Mouse (Mus musculus) layer of hippocampus, adult 2 months (tissue): ENCODE measurements around the gene Slc1a5. TPM values are rescaled to one million over a fixed set of nuclear protein-coding genes. Genes with fewer than 3 reads are reported as not detected.
A peak's percentile ranks its signal among the peaks of the same experiment; 100 is the strongest.

ENCODE experiments used
- DNase-seq, 2 experiments: peaks; one replicate each; pipeline ENCODE4 v3.0.0; 2022; ENCODE audit warnings: low spot score in 2 of 2
- H3K27ac ChIP-seq: fragments of 200-600 bp; 2 replicates; pipeline ENCODE4 v1.8.1; 2022
- H3K4me3 ChIP-seq: fragments of 200-600 bp; 2 replicates; pipeline ENCODE4 v1.8.1; 2022; ENCODE audit warnings: mild to moderate bottlenecking
- CTCF ChIP-seq: fragments of 200-600 bp; conservative IDR thresholded peaks from 2 replicates; pipeline ENCODE4 v1.8.1; 2022; ENCODE audit warnings: antibody characterized with exemption, mild to moderate bottlenecking, moderate library complexity
- total RNA-seq, 2 experiments: library from RNA; stranded (reverse); gene quantifications; 2 replicates each; pipeline ENCODE4 v1.2.3; 2021

The Slc1a5 gene
- total RNA-seq, 2 experiments from 2014 or later, result 3.5 to 4.7 TPM

GRCm38 (mm10) chr7:16761005-16761481 is 20.1 kb upstream of the Slc1a5 start:
- no peak for TF ChIP-seq CTCF
- Histone ChIP-seq H3K27ac (no peak overlapping the region), H3K4me3 (no peak overlapping the region)
- no peak for DNase-seq

- no peak for TF ChIP-seq CTCF
- no peak overlapping the region for H3K4me3 ChIP-seq
- DNase-seq, result no peak
- H3K27ac ChIP-seq, result 0 out of 2 replicates have a peak overlapping the region, but pooled peaks have one; percentile 18
Observed at GRCm38 (mm10) chr7:16761630-16762029, 19.5 kb upstream of the Slc1a5 start.

GRCm38 (mm10) chr7:16763463-16764218 is 17.5 kb upstream of the Slc1a5 start:
- no peak for DNase-seq
- H3K4me3 ChIP-seq, result no peak overlapping the region

GRCm38 (mm10) chr7:16766443-16766842 is 14.7 kb upstream of the Slc1a5 start:
- no peak for TF ChIP-seq CTCF
- Histone ChIP-seq H3K27ac (no peak overlapping the region), H3K4me3 (no peak overlapping the region)
- DNase-seq, result no peak

More at GRCm38 (mm10) chr7:16763463-16764218, 17.5 kb upstream of the Slc1a5 start:
- no peak for TF ChIP-seq CTCF
- H3K27ac ChIP-seq, result no peak overlapping the region

GRCm38 (mm10) chr7:16775888-16776287 is 5.3 kb upstream of the Slc1a5 start:
- no peak for TF ChIP-seq CTCF
- no peak for DNase-seq
- H3K4me3 ChIP-seq, result no peak overlapping the region
- H3K27ac ChIP-seq, result no peak overlapping the region

GRCm38 (mm10) chr7:16780076-16780475 is 1.1 kb upstream of the Slc1a5 start:
- Histone ChIP-seq H3K4me3 (no peak overlapping the region), H3K27ac (no peak overlapping the region)
- TF ChIP-seq CTCF, result no peak
- no peak for DNase-seq

- no peak overlapping the region for H3K27ac ChIP-seq
- H3K4me3 ChIP-seq, result peak overlapping the region; percentile 58
- DNase-seq, result no peak
- TF ChIP-seq CTCF, result no peak
Observed at GRCm38 (mm10) chr7:16781555-16781815, 345 bp downstream of the Slc1a5 start.

GRCm38 (mm10) chr7:16781816-16782554 is 845 bp downstream of the Slc1a5 start:
- no peak overlapping the region for H3K27ac ChIP-seq
- no peak for TF ChIP-seq CTCF
- peak overlapping the region; percentile 58 for H3K4me3 ChIP-seq
- DNase-seq, result no peak

- peak overlapping the region; percentile 58 for H3K4me3 ChIP-seq
- no peak for DNase-seq
- no peak overlapping the region for H3K27ac ChIP-seq
- no peak for TF ChIP-seq CTCF
Observed at GRCm38 (mm10) chr7:16782555-16783125, 1.5 kb downstream of the Slc1a5 start.

GRCm38 (mm10) chr7:16783224-16783688 is 2.1 kb downstream of the Slc1a5 start:
- no peak for DNase-seq
- H3K27ac ChIP-seq, result no peak overlapping the region
- no peak for TF ChIP-seq CTCF
- no peak overlapping the region; the same call in 1 of the 2 replicates for H3K4me3 ChIP-seq

- Histone ChIP-seq H3K27ac (no peak overlapping the region), H3K4me3 (no peak overlapping the region; the same call in 1 of the 2 replicates)
- DNase-seq, result no peak
- no peak for TF ChIP-seq CTCF
Observed at GRCm38 (mm10) chr7:16783758-16784415, 2.7 kb downstream of the Slc1a5 start.

GRCm38 (mm10) chr7:16784498-16784976 is 3.4 kb downstream of the Slc1a5 start:
- Histone ChIP-seq H3K4me3 (no peak overlapping the region), H3K27ac (no peak overlapping the region)
- DNase-seq, result no peak
- TF ChIP-seq CTCF, result no peak

- H3K27ac ChIP-seq, result no peak overlapping the region
- no peak for TF ChIP-seq CTCF
- DNase-seq, result no peak
- no peak overlapping the region for H3K4me3 ChIP-seq
Observed at GRCm38 (mm10) chr7:16785541-16786083, 4.5 kb downstream of the Slc1a5 start.
